Mouse (Mus musculus): ENCODE data around the gene Prkaca. TPM values are rescaled to one million over a fixed set of nuclear protein-coding genes. Genes with fewer than 3 reads are reported as not detected.

The Prkaca gene
- total RNA-seq (2017): 13.4 and 17.1 TPM in 2 replicates

DNA sequence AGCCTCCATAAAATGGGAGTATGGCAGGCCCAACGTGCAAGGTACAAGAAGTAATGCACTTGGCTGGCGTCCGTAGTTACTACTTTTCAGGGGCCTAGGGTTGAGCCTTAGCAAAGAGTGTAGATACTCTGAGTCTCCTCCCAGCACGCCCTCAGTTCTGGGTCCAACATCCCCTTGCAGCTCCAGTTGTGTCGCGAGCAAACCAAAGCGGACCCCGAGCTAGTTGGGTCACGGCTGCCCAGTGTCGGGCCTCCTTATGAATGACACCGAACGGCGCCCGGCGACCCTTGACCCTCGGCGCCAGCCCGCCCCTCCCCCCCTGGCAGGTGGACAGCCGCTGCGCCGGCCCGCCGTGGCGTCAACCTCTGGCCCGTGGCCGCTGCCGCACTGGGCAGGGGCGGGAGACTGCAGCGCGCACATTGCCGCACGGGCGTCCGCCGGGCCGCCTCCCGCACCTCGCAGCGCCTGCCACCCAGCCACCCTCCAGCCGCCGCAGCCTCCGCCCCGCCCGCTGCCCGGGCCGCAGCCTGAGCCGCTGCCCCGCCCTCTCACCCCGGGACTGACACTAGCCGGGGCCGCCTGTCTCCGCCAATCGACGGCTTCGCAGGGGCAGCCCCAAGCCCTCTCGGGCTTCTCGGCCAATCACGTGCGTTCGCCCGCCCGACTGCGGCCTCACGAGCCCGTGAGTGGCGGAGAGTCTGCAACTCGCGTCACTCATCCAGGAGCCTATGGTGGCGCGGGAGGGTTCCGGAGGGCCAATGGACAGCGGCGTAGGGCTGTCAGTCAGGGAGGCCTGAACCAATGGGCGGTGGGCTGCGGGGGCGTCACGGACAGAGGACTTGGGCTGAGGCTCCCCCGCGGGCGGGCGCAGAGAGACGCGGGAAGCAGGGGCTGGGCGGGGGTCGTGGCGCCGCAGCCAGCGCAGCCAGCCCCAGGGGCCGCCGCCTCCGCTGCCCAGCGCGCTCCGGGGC lies at the start of gene Prkaca:
Gene Prkaca (plus strand): TSS at position 844 of the 971 bp plus-strand sequence.
- ATAC-seq (ENCODE audit: extremely low read depth, insufficient number of reproducible peaks, low FRiP score, poor library complexity, severe bottlenecking): peak; percentile 96

DNA sequence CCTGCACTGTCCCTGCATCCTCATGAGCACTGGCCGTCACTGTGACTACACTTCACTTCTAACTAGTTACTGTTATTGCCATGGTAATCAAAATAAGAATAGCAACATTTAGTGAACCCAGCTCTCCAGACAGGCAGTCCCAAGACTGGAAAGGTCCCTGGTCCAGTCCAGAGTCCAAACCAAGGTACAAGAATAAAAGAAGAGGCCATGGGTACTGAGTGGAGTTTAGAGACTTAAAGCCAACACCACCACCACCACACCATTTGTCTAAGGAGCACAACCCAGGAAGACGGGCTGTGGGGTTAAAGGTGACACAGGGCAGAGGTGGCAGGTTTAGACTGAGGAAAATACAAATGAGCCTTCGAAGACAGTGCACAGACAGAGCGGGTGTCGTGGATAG lies 48.2 kb upstream of the Prkaca start:
- no peak for ATAC-seq (ENCODE audit: extremely low read depth, insufficient number of reproducible peaks, low FRiP score, poor library complexity, severe bottlenecking)

DNA sequence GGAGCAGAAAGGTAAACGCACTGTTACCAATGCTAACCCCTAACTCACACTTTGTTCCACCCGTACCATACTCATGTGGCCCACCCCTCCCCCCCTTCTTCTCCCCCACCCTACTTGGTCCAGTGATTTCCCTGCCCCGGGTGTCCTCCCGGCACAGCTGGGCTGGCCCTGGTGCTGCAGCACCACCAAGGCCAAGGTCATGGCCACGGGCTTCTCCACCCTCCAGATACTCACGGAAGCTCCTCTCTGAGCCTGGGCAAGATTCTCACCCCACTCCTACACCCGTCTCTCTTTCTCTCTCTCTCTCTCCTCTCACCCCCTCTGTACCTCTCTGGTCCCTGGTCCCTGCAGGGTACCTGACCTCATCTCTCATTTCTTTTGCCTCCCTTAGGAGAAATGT lies 46.5 kb upstream of the Prkaca start:
- no peak for ATAC-seq (ENCODE audit: extremely low read depth, insufficient number of reproducible peaks, low FRiP score, poor library complexity, severe bottlenecking)

DNA sequence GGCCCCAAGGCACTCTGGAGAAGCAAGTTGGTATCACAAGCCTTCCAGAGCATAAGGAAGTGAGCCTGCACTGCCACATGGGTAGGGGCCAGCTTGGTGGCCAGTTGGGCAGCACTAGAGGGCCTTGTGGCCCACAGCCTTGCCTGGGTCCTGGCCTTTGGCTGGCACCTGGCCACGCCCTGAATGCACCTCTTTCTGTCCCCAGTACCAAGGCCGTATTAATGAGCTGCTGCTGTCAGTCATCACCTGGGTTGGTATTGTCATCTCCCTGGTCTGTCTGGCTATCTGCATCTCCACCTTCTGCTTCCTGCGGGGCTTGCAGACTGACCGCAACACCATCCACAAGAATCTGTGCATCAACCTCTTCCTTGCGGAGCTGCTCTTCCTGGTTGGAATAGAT lies 38.6 kb upstream of the Prkaca start:
- ATAC-seq (ENCODE audit: extremely low read depth, insufficient number of reproducible peaks, low FRiP score, poor library complexity, severe bottlenecking): no peak

DNA sequence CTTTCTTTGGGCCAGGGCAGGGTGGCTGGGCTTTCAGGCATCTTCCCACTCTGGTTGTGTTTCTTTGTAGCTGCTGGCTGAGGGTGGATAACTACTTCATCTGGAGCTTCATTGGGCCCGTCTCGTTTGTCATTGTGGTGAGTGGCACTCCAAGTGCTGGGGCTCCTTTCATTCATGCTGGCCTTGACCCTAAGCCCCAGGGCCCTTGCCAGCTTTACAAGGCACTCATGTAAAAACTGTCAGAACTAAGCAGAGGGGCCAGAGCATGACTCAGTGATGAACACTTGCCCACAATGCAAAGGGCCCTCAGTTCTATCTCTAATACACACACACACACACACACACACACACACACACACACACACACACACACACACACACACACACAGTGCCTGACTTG lies 37.8 kb upstream of the Prkaca start:
- ATAC-seq (ENCODE audit: extremely low read depth, insufficient number of reproducible peaks, low FRiP score, poor library complexity, severe bottlenecking): no peak

DNA sequence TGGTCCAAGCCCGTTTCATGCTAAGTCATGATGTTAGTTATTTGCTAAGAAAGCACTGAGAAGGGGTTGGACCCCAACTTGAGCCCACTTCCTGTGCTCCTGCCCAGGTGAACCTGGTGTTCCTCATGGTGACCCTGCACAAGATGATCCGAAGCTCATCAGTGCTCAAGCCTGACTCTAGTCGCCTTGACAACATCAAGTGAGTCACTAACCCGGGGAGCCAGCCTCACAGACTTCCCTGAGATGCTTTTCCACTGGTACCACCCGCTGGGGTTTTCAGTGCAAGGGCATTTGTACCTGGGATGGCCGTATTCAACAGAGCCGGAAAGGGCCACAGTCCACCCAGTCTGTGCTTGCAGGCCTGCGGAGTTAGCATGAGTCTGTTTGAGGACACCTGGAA lies 37.4 kb upstream of the Prkaca start:
- ATAC-seq (ENCODE audit: extremely low read depth, insufficient number of reproducible peaks, low FRiP score, poor library complexity, severe bottlenecking): no peak

DNA sequence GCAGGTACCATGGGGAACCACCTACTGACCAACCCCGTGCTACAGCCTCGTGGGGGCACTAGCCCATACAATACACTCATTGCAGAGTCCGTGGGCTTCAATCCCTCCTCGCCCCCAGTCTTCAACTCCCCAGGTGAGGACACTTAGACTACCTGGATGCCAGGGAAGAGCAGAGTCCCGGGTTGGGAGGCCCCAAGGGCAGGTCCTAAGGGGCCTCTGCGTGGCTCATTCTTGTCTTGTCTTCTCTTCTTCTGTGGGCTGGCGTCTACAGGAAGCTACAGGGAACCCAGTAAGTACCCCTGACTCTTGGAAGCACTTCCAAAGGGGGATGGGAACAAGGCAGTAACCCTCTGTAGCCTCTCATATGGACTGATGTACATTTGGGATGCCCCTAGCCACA lies 35.1 kb upstream of the Prkaca start:
- ATAC-seq (ENCODE audit: extremely low read depth, insufficient number of reproducible peaks, low FRiP score, poor library complexity, severe bottlenecking): no peak

DNA sequence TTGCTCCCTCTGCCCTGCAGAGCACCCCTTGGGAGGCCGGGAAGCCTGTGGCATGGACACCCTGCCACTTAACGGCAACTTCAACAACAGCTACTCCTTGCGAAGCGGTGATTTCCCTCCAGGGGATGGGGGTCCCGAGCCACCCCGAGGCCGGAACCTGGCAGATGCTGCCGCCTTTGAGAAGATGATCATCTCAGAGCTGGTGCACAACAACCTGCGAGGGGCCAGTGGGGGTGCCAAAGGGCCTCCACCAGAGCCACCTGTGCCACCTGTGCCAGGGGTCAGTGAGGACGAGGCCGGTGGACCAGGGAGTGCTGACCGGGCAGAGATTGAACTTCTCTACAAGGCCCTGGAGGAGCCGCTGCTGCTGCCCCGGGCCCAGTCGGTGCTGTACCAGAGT lies 34.5 kb upstream of the Prkaca start:
- ATAC-seq (ENCODE audit: extremely low read depth, insufficient number of reproducible peaks, low FRiP score, poor library complexity, severe bottlenecking): no peak

DNA sequence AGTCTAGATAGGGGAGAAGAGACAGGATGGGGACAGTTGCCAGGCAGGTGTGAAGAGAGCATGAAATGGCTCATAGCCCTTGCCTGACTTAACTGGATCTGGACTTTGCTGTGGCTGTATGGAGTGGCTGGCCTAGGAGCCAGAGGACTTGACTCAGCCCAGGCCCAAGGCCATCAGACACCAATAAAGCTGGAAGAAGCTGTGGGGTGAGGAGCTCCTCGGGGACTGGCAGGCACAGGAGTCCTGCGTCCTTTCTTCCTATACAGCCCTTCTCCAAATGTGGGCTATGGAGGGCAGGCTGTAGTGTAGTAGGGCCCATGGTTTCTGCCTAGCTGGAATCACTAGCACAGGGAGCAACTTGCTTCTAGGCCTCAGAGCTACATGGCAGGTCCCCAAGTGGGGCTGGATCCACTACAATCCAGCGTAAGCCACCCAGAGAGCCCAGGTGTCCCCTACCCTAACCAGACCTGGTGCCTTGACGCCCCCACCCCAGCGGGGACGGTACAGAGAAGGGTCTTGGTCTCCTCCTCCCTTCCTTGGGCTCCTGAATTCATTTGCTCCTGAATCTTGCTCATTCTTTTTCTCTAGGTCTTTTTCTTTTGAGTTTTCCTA lies 31.6 kb upstream of the Prkaca start:
- ATAC-seq (ENCODE audit: extremely low read depth, insufficient number of reproducible peaks, low FRiP score, poor library complexity, severe bottlenecking): no peak

DNA sequence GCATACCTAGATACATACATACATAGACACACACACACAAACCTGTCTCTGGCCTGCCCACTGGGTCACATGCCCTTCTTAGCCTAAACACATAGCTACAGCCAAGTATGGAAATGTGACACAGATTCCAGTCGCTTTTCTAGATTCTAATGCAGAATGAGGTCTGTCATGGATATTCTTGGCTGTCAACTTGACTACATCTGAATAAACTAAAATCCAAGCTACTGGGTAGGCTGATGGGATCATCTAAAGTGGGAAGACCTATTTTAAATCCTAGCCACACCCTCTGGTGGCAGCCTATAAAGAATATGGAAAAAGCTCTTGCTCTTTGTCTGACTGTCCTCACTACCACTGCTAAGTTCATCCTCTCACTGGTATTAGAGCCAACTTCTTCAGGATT lies 30.3 kb upstream of the Prkaca start:
- no peak for ATAC-seq (ENCODE audit: extremely low read depth, insufficient number of reproducible peaks, low FRiP score, poor library complexity, severe bottlenecking)

DNA sequence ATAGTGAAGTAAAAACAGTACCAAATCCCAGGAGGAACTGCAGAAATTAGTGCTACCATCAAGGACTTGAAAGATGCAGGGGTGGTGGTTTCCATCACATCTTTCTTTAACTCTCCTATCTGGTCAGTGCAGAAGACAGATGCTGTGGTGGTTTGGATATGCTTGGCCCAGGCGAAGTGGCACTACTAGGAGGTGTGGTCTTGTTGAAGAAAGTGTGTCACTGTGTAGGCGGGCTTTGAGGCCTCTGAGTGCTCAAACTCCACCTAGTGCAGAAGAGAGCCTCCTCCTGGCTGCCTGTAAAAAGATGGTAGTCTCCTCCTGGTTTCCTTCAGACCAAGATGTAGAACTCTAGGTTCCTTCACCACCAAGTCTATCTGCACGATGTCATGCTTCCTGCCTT lies 27.3 kb upstream of the Prkaca start:
- no peak for ATAC-seq (ENCODE audit: extremely low read depth, insufficient number of reproducible peaks, low FRiP score, poor library complexity, severe bottlenecking)

DNA sequence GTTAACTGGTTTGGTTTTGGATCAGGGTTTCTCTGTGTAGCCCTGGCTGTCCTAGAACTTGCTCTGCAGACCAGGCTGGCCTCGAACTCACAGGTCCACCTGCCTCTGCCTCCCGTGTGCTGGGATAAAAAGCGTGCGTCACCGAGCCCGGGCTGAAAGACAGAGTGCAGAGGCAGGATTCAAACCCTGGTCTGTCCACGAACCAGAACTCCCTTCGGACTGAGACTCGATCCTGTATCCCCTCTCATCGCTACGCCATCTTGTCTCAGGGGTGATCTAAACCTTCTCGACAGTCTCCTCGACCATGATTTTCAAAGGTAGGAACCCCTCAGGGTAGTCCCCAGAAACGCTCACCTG lies 18.1 kb upstream of the Prkaca start:
- no peak for ATAC-seq (ENCODE audit: extremely low read depth, insufficient number of reproducible peaks, low FRiP score, poor library complexity, severe bottlenecking)

DNA sequence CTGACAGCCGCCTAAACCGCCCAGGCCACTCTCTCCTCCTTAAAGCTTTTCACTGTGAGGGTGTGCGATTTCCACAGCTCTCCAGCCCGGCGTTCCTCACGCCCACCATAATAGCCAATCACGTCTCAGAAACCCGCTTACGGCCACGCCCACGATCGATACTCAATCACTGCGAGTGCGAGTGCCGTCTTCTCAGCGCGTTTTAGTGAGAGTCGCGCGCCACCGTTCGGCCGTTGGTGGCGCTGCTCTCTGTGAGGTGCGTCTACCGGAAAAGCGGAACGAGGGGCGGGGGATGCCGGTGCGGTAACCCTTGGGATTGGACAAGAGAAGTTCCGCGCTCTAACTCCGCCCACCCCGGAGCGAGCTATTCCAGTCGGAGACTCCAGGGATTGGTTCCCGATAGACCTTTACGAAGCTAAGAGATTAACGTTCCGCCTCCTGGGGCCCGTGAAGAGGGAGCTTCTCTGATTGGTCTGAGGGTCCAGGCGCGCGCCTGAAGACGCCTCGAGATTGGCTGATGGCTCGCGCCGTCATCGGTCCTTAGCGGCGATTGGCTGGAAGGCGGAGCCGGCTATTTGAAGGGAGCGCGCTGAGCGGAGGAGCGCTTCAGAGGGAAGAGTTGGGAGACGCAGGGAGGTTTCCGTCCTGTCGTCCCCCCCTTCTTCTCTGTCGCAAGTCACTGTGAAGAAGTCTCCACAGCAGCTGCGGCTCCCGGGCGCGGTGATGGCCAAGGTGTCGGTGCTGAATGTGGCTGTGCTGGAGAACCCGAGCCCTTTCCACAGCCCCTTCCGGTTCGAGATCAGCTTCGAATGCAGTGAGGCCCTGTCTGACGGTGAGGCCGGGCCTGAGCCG lies 17.5 kb upstream of the Prkaca start, which contains the start of the genes Gm10644 and Asf1b:
Gene Gm10644 (minus strand): TSS at position 100 of the 852 bp plus-strand sequence.
Gene Asf1b (plus strand): TSS at position 402 of the 852 bp plus-strand sequence.
- peak; percentile 92 for ATAC-seq (ENCODE audit: extremely low read depth, insufficient number of reproducible peaks, low FRiP score, poor library complexity, severe bottlenecking)

DNA sequence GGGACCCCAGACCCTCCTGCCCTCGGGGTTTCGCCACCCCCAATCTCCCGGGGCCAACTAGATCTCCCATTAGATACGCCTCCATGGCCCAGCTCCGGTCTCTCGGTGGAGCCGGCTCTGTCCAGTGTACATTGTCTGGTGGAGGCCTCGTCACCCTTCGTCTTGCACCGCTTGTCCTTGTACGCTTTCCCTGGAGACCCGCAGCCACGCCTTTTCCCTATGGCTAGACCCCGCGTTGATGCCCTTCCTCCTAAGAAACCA lies 16.9 kb upstream of the Prkaca start:
- ATAC-seq (ENCODE audit: extremely low read depth, insufficient number of reproducible peaks, low FRiP score, poor library complexity, severe bottlenecking): no peak

DNA sequence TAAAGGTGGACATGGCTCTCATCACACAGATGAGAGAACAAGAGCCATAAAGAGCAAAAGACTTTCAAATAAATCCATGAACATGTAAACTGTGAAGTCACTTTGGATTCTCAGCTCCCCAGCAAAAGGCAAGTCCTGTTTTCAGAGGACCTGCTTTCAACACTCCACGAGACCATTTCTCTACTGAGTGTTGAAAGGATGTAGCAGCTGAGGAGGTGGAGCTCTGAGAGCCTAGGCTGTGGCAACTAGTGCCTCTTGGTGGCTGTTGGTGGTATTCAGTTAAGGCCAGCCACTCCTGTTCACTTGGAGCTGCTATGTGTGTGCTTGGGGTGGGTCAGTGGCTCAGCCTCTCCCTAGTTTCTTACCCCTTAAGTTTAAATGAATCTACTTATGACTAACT lies 16.0 kb upstream of the Prkaca start:
- no peak for ATAC-seq (ENCODE audit: extremely low read depth, insufficient number of reproducible peaks, low FRiP score, poor library complexity, severe bottlenecking)

DNA sequence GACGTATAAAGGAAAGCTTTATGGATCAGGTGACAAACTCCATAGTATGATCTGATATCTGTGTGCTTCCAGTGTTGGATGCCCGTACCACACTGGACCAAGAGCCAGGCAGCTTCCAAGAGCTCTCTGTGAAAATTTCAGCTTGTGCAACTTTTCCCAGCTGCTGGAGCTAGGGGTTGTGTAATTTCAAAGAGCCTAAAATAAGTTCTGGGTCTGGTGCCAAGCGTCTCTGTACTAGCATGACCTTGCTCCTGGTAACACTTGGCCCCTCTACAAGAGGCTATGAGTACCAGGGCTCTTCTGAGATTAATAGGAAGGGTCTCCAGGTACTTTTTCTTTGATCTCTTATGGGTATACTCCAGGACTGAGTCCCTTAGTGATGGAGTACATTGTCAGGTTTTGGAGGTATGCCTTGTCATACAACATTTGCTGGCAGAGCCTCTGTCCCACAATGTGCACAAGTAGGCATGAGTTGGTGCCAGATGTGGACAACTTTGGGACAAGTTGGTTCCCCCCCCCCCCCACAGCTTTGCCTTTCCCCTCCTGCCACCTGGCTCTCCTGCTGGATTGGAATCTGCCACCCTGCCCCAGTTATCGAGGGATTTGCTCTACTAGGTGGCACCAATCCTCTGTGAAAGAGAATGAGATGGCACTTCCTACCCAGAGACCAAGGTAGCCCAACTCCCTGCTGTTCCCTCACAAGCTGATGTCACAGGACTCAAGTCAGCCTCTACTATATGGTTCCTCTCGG lies 8.6 kb upstream of the Prkaca start:
- ATAC-seq (ENCODE audit: extremely low read depth, insufficient number of reproducible peaks, low FRiP score, poor library complexity, severe bottlenecking): no peak

DNA sequence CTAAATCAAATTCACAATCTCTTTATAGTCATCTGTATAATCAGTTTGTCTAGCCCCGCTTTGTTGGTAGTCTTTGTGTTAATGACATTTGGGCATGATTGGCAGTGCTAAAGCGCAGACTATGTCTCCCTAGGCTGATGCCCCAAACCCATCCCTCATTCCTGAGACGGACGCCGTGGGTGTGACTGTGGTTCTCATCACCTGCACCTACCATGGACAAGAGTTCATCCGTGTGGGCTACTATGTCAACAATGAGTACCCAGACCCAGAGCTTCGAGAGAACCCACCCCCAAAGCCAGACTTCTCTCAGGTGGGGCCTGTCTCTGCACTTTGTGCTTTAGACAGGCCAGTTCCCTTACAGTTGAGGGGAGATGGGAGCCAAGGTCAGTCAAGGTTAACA lies 5.1 kb upstream of the Prkaca start:
- ATAC-seq (ENCODE audit: extremely low read depth, insufficient number of reproducible peaks, low FRiP score, poor library complexity, severe bottlenecking): no peak

DNA sequence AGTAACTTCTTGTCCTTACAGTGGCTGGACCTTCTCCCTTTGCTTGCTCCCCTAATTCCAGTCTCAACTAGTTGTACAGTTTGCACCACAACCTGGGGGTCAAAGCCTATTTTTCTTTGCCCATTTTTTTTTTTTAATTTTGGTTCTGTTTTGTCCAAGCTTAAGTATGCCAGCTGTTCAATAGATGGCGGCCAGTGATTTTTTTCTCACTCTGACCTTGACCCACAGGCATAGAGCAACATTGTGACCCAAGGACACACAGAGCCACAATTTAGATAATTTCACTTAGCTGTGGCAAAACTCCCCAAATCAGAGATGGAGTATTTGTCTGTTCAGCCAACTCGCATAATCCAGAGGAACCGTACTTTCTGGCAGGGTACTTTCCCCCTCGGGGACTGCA lies 1.7 kb upstream of the Prkaca start:
- ATAC-seq (ENCODE audit: extremely low read depth, insufficient number of reproducible peaks, low FRiP score, poor library complexity, severe bottlenecking): no peak

DNA sequence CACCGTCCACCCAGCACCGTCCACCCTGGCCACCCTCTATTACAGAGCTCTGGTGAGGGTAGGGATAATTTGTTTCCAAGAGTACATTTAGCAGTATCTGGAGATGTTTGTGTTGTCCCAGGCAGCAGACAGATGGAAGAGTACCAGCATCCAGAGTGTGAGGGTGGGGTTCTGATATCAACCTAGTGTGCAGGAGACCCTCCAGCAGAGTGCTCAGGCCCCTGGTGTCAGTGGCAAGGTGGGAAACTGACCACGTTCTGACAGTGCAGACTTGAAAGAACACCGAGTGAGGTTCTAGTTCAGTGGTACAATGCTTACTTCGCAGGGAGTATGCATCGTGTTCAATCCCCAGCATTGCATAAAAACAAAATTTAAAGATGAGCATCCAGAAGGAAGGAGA lies 1.1 kb upstream of the Prkaca start:
- no peak for ATAC-seq (ENCODE audit: extremely low read depth, insufficient number of reproducible peaks, low FRiP score, poor library complexity, severe bottlenecking)
